Mouse (Mus musculus) small intestine, adult 2 months (tissue): ENCODE measurements around the gene Usp34.

Experiments used
- CTCF ChIP-seq: fragments of 200-500 bp; IDR thresholded peaks from 2 replicates; pipeline ENCODE4 v1.5.1; 2012; ENCODE audit warnings: low read depth, mild to moderate bottlenecking, control low read depth, inconsistent platforms, low read length, moderate library complexity, mixed read lengths; ENCODE audit not compliant: insufficient replicate concordance, insufficient read length; ENCODE audit errors: extremely low read depth
- POLR2A ChIP-seq: fragments of 200-500 bp; IDR thresholded peaks from 2 replicates; pipeline ENCODE4 v1.6.1; 2012; ENCODE audit warnings: low read depth, mild to moderate bottlenecking, control low read depth, inconsistent platforms, low read length, moderate library complexity

DNA sequence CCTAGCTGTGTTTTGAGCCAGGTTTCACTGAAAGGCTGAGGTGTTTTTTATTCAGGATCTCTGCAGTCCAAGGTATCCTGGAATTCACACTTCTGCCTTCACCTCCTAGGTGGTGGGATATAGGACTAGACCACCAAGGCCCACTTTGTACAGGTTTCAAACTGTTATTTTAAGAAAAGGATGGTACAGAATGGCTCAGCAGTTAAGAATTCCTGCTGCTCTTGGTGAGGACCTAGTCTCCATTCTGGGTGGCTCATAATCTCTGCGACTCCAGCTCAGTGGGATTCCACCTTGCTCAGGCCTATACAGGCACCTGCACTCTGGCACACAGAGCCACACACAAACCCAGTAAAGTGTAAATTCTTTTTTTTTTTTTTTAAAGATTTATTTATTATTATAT is 47.2 kb upstream of the Usp34 start:
- no peak for TF ChIP-seq POLR2A
- no peak for TF ChIP-seq CTCF
